Mouse (Mus musculus) embryonic facial prominence, embryonic 15.5 days (tissue): ENCODE data around the gene Mmd2. TPM values are rescaled to one million over a fixed set of nuclear protein-coding genes. Genes with fewer than 3 reads are reported as not detected.
A peak's percentile ranks its signal among the peaks of the same experiment; 100 is the strongest.

Source experiments
- ATAC-seq: fragments of 200-750 bp; cut with Nextera tagmentation; 2 replicates; pipeline ENCODE4 v1.8.0; 2017; ENCODE audit warnings: low read depth, moderate TSS enrichment; ENCODE audit not compliant: insufficient number of reproducible peaks, low FRiP score, low TSS enrichment
- H3K27ac ChIP-seq: fragments of 300-500 bp; sonication (generic); replicated peaks from 2 replicates; pipeline ENCODE4 v1.5.1; 2015; ENCODE audit warnings: mild to moderate bottlenecking, inconsistent platforms
- H3K27me3 ChIP-seq: fragments of 300-500 bp; sonication (generic); 2 replicates; pipeline ENCODE4 v1.6.1; 2015; ENCODE audit warnings: inconsistent platforms
- H3K36me3 ChIP-seq: fragments of 300-500 bp; sonication (generic); 2 replicates; pipeline ENCODE4 v1.6.1; 2015; ENCODE audit warnings: mild to moderate bottlenecking, inconsistent platforms
- H3K4me1 ChIP-seq: fragments of 300-500 bp; sonication (generic); 2 replicates; pipeline ENCODE4 v1.6.1; 2015; ENCODE audit warnings: inconsistent platforms
- H3K4me2 ChIP-seq: fragments of 300-500 bp; sonication (generic); replicated peaks from 2 replicates; pipeline ENCODE4 v1.6.1; 2015; ENCODE audit warnings: mild to moderate bottlenecking, inconsistent platforms
- H3K4me3 ChIP-seq: fragments of 300-500 bp; sonication (generic); replicated peaks from 2 replicates; pipeline ENCODE4 v1.5.1; 2015; ENCODE audit warnings: mild to moderate bottlenecking, inconsistent platforms
- H3K9ac ChIP-seq: fragments of 300-500 bp; sonication (generic); 2 replicates; pipeline ENCODE4 v1.6.1; 2015; ENCODE audit warnings: inconsistent platforms
- H3K9me3 ChIP-seq: fragments of 300-500 bp; sonication (generic); replicated peaks from 2 replicates; pipeline ENCODE4 v1.6.1; 2016; ENCODE audit warnings: inconsistent platforms
- WGBS: fragments of 180-500 bp; shearing (Covaris S2); methylation state at CpG from one replicate; pipeline ENCODE4 v1.1.7; 2015; 5-methylcytosine and 5-hydroxymethylcytosine counted together
- polyA plus RNA-seq: library from polyadenylated mRNA; unstranded; fragments of >200 nt; fragmentation: Nextera tagmentation; extraction: Ambion mirVana; gene quantifications from 2 replicates; pipeline ENCODE4 v1.2.1, GENCODE M21; 2015

The Mmd2 gene
- polyA plus RNA-seq, 1 experiment from 2014 or later, result 4.6 TPM

GRCm38 (mm10) chr5:142564606-142565005, 44.0 kb downstream of the Mmd2 start:
- Histone ChIP-seq H3K27ac (no peak overlapping the region), H3K4me1 (no peaks in the 10 kb centered on the region), H3K36me3 (no peaks in the 10 kb centered on the region), H3K9me3 (peaks cover 7% of the 10 kb centered on the region; the same call in 1 of the 2 replicates), H3K9ac (no peak overlapping the region), H3K4me3 (no peak overlapping the region), H3K4me2 (no peak overlapping the region), H3K27me3 (no peaks in the 10 kb centered on the region)
- no peak for ATAC-seq
- 89% methylated on average over 1 of the region's 1 CpGs for WGBS

DNA sequence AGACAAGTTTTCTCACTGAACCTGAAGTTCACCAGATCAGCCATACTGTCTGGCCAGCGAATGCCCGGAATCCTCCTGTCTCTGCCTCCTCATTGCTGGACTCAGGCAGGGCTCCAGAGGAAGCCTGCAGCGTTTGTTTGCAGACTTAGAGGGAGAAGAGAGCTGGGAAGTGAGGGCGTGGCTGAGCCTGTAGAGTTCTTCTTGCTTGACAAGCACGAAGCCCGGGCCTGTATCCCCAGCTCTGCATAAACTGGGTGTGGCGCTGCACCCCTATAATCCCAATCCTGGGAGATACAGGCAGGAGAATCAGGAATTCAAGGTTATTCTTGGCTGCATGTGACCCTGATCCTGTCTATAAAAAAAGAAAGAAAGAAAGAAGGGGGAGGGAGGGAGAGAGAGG, 48.3 kb downstream of the Mmd2 start:
- Histone ChIP-seq H3K9ac (no peak overlapping the region), H3K27ac (no peak overlapping the region), H3K27me3 (no peaks in the 10 kb centered on the region), H3K9me3 (no peaks in the 10 kb centered on the region), H3K4me3 (no peak overlapping the region), H3K4me1 (no peaks in the 10 kb centered on the region), H3K4me2 (no peak overlapping the region), H3K36me3 (no peaks in the 10 kb centered on the region)
- ATAC-seq, result no peak
- 45% methylated on average over 7 of the region's 7 CpGs for WGBS

GRCm38 (mm10) chr5:142557397-142558067, 51.1 kb downstream of the Mmd2 start:
- Histone ChIP-seq H3K27me3 (no peaks in the 10 kb centered on the region), H3K4me1 (no peaks in the 10 kb centered on the region), H3K9ac (no peak overlapping the region), H3K4me2 (0 out of 2 replicates have a peak overlapping the region, but pooled peaks have one; percentile 12), H3K9me3 (no peaks in the 10 kb centered on the region), H3K36me3 (no peaks in the 10 kb centered on the region), H3K4me3 (no peak overlapping the region), H3K27ac (no peak overlapping the region)
- 26% methylated on average over 16 of the region's 21 CpGs for WGBS
- no peak for ATAC-seq

GRCm38 (mm10) chr5:142556721-142557120, 51.9 kb downstream of the Mmd2 start:
- no peak overlapping the region for H3K9ac ChIP-seq
- no peaks in the 10 kb centered on the region for H3K27me3 ChIP-seq
- no peaks in the 10 kb centered on the region for H3K9me3 ChIP-seq
- WGBS, result 80% methylated on average over 4 of the region's 4 CpGs
- no peak for ATAC-seq
- H3K36me3 ChIP-seq, result no peaks in the 10 kb centered on the region
- H3K4me3 ChIP-seq, result no peak overlapping the region
- no peak overlapping the region for H3K27ac ChIP-seq
- H3K4me1 ChIP-seq, result no peaks in the 10 kb centered on the region
- H3K4me2 ChIP-seq, result no peak overlapping the region

GRCm38 (mm10) chr5:142555866-142556265, 52.7 kb downstream of the Mmd2 start:
- H3K27ac ChIP-seq, result no peak overlapping the region
- H3K9ac ChIP-seq, result no peak overlapping the region
- WGBS, result 78% methylated on average over 5 of the region's 5 CpGs
- no peaks in the 10 kb centered on the region for H3K27me3 ChIP-seq
- H3K36me3 ChIP-seq, result no peaks in the 10 kb centered on the region
- no peaks in the 10 kb centered on the region for H3K9me3 ChIP-seq
- no peak overlapping the region for H3K4me2 ChIP-seq
- ATAC-seq, result no peak
- H3K4me3 ChIP-seq, result no peak overlapping the region
- H3K4me1 ChIP-seq, result no peaks in the 10 kb centered on the region

GRCm38 (mm10) chr5:142550706-142551652, 57.6 kb downstream of the Mmd2 start, which contains the start of gene Radil:
Radil (minus strand) TSS chr5:142551098.
- Histone ChIP-seq H3K27me3 (no peaks in the 10 kb centered on the region), H3K4me1 (peaks cover 33% of the 10 kb centered on the region), H3K36me3 (no peaks in the 10 kb centered on the region), H3K9ac (peak within 1 kb of the TSS; percentile 39), H3K9me3 (no peaks in the 10 kb centered on the region), H3K4me3 (peak within 1 kb of the TSS; percentile 53), H3K27ac (peak within 1 kb of the TSS; percentile 70), H3K4me2 (peak within 1 kb of the TSS; percentile 98)
- peak; percentile 87 for ATAC-seq
- WGBS, result 2% methylated on average over 80 of the region's 80 CpGs

DNA sequence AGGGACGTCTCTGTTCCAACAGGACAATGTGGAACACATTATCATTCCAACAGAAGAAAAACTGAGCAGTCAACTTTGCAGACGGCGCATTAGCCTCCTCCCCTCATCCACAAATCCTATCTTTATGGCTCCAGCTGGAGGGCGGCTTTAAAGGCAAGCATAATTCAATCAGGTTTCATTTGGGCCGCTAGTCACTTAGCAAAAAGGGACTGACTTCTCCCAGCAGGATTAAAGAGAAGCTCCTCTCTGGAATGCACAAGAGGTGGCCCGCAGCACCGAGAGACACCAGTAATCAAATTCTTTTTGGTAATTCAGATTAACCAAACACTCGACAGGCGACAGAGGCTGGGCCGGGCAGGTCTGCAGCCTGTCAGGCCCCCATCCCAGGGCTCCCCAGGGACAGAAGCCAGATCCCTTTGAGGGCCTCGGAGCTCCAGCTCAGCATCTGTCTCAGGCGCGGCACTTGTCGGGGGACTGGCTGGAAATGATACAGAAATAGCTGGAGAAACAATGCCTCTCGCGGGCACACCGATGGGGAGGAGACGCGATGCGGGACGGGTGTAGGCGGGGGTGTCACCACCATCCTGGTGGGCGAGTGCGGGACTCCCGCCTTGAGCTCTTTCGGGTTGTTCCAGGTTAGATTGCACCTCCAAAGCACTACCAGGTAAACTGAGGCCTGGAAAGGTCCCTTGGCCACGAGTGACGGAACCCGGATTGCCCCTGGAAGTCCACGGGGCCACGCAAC, 58.5 kb downstream of the Mmd2 start:
- no peaks in the 10 kb centered on the region for H3K27me3 ChIP-seq
- H3K9ac ChIP-seq, result peak overlapping the region; percentile 39
- H3K4me2 ChIP-seq, result peak overlapping the region; percentile 98
- no peaks in the 10 kb centered on the region for H3K9me3 ChIP-seq
- peak overlapping the region; percentile 70 for H3K27ac ChIP-seq
- H3K36me3 ChIP-seq, result no peaks in the 10 kb centered on the region
- peaks cover 34% of the 10 kb centered on the region for H3K4me1 ChIP-seq
- WGBS, result 1% methylated on average over 31 of the region's 31 CpGs
- ATAC-seq, result no peak
- peak overlapping the region; percentile 53 for H3K4me3 ChIP-seq

- WGBS, result 34% methylated on average over 9 of the region's 9 CpGs
- peak overlapping the region; percentile 98 for H3K4me2 ChIP-seq
- no peak overlapping the region for H3K9ac ChIP-seq
- peaks cover 41% of the 10 kb centered on the region for H3K4me1 ChIP-seq
- H3K9me3 ChIP-seq, result no peaks in the 10 kb centered on the region
- H3K4me3 ChIP-seq, result peak overlapping the region; percentile 53
- peak overlapping the region; percentile 70 for H3K27ac ChIP-seq
- no peaks in the 10 kb centered on the region for H3K36me3 ChIP-seq
- no peaks in the 10 kb centered on the region for H3K27me3 ChIP-seq
- no peak for ATAC-seq
Observed at GRCm38 (mm10) chr5:142549441-142549840, 59.2 kb downstream of the Mmd2 start.

GRCm38 (mm10) chr5:142547066-142547465, 61.5 kb downstream of the Mmd2 start:
- Histone ChIP-seq H3K9me3 (no peaks in the 10 kb centered on the region), H3K4me2 (no peak overlapping the region), H3K9ac (no peak overlapping the region), H3K4me3 (no peak overlapping the region), H3K27ac (no peak overlapping the region), H3K36me3 (no peaks in the 10 kb centered on the region), H3K27me3 (no peaks in the 10 kb centered on the region), H3K4me1 (peaks cover 41% of the 10 kb centered on the region)
- ATAC-seq, result no peak
- WGBS, result 68% methylated on average over 3 of the region's 3 CpGs

- WGBS, result 20% methylated on average over 5 of the region's 5 CpGs
- ATAC-seq, result no peak
- H3K4me3 ChIP-seq, result no peak overlapping the region
- H3K4me2 ChIP-seq, result no peak overlapping the region
- no peak overlapping the region for H3K9ac ChIP-seq
- H3K27ac ChIP-seq, result no peak overlapping the region
- no peaks in the 10 kb centered on the region for H3K36me3 ChIP-seq
- no peaks in the 10 kb centered on the region for H3K27me3 ChIP-seq
- H3K4me1 ChIP-seq, result peaks cover 41% of the 10 kb centered on the region
- H3K9me3 ChIP-seq, result no peaks in the 10 kb centered on the region
Observed at GRCm38 (mm10) chr5:142546344-142546743, 62.3 kb downstream of the Mmd2 start.
